ENCODE assay signal across 11 mouse cellular contexts in the genomic region with DNA sequence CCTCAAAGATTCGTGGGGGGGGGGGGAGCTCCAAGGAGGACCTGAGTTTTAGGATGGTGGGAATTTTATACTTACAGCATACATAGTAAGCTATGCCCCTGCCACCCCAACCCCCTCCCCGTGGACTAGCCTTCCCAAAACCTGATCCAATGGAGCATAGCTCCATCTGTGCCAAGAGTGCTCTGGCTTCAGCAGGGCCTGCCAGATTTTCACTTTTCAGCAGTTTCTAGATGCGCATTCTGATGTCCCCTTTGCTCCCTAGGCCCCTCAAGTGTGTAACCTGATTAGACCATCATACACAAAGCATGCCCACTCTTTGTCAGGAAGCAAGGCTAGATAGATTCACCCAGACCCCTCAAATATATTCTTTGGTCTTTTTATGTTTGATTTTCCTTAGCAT. TPM values are rescaled to one million over a fixed set of nuclear protein-coding genes. Genes with fewer than 3 reads are reported as not detected.
DNase-seq lines count a peak whose midpoint lies in the region; ATAC-seq and TF ChIP-seq lines count a peak whose summit lies in the region.
"Had no signal": no experiment of that assay in that cellular context is flagged by ENCODE, and none has a peak within 500 bp of the region (broad histone marks: within the 10 kb centered on the region; RNA-seq: fewer than 3 reads in every experiment).

No protein-coding gene starts in this region.

- peak; percentile 27 for DNase-seq in gastrocnemius, adult 2 months
- no peak for DNase-seq in gastrocnemius, postnatal 10 days
- peak; percentile 45 for DNase-seq in left cerebral cortex, postnatal 4 days
- DNase-seq in left cerebral cortex, adult 11 months (ENCODE audit: low spot score): no peak
- DNase-seq in adrenal gland, adult 8-10 months: no peak
- DNase-seq in right cerebral cortex, postnatal 4 days: no peak
- DNase-seq: lung, adult 2 months had no signal

- no peaks in the 10 kb centered on the region for H3K9me3 ChIP-seq in embryonic facial prominence, embryonic 15.5 days (replicated peaks)
- H3K9me3 ChIP-seq in limb, embryonic 13.5 days: no peaks in the 10 kb centered on the region
- H3K9me3 ChIP-seq: stomach, embryonic 15.5 days had no signal

- peak overlapping the region; percentile 86 for H3K27ac ChIP-seq in gastrocnemius, adult 2 months
- peak overlapping the region; percentile 78 for H3K27ac ChIP-seq in embryonic facial prominence, embryonic 15.5 days (replicated peaks)
- peak overlapping the region; percentile 61 for H3K27ac ChIP-seq in limb, embryonic 13.5 days
- H3K27ac ChIP-seq: stomach, embryonic 15.5 days had no signal

- 29% methylated on average over 3 of the region's 3 CpGs for WGBS in embryonic facial prominence, embryonic 15.5 days
- 43% methylated on average over 3 of the region's 3 CpGs for WGBS in limb, embryonic 13.5 days

- peaks cover 28% of the 10 kb centered on the region for H3K4me1 ChIP-seq in embryonic facial prominence, embryonic 15.5 days
- H3K4me1 ChIP-seq in limb, embryonic 13.5 days: peaks cover 26% of the 10 kb centered on the region

- H3K27me3 ChIP-seq in embryonic facial prominence, embryonic 15.5 days: peaks cover 27% of the 10 kb centered on the region
- peaks cover 35% of the 10 kb centered on the region for H3K27me3 ChIP-seq in limb, embryonic 13.5 days

- no peak for ATAC-seq in embryonic facial prominence, embryonic 15.5 days (ENCODE audit: insufficient number of reproducible peaks, low FRiP score, low TSS enrichment, low read depth)
- ATAC-seq in limb, embryonic 13.5 days (ENCODE audit: low FRiP score, low read depth): no peak; the same call in 1 of the 2 replicates
- ATAC-seq: CD4-positive, CD25-positive, alpha-beta regulatory T cell, adult 4 months had no signal

- TF ChIP-seq CTCF in gastrocnemius, adult 2 months (IDR thresholded peaks at IDR 0.05): no peak

- peak overlapping the region; percentile 55 for H3K4me3 ChIP-seq in gastrocnemius, adult 2 months
- H3K4me3 ChIP-seq in embryonic facial prominence, embryonic 15.5 days (replicated peaks): no peak overlapping the region
- no peak overlapping the region for H3K4me3 ChIP-seq in limb, embryonic 13.5 days
- H3K4me3 ChIP-seq: stomach, embryonic 15.5 days had no signal

- no peaks in the 10 kb centered on the region for H3K36me3 ChIP-seq in embryonic facial prominence, embryonic 15.5 days
- no peaks in the 10 kb centered on the region for H3K36me3 ChIP-seq in limb, embryonic 13.5 days
- H3K36me3 ChIP-seq: stomach, embryonic 15.5 days had no signal

- intact Hi-C loops in gastrocnemius, adult 2 months (cut with DNase I): loop anchor here (5.0 kb wide), 1 partner anchor 57 kb away; a partner anchor contains a TSS
- intact Hi-C loops in left cerebral cortex, postnatal 4 days (cut with DNase I): no loop called here

- no peak overlapping the region for H3K9ac ChIP-seq in embryonic facial prominence, embryonic 15.5 days
- 0 out of 2 replicates have a peak overlapping the region, but pooled peaks have one; percentile 3 for H3K9ac ChIP-seq in limb, embryonic 13.5 days
- H3K9ac ChIP-seq: stomach, embryonic 15.5 days had no signal

- peak overlapping the region; percentile 27 for H3K4me2 ChIP-seq in embryonic facial prominence, embryonic 15.5 days (replicated peaks)
- H3K4me2 ChIP-seq in limb, embryonic 13.5 days (replicated peaks): peak overlapping the region; percentile 51; the same call in 1 of the 2 replicates

RNA-seq across cellular contexts. Expression of a gene that starts 6.0 kb away (rescaled TPM):
- total RNA-seq in gastrocnemius, adult 2 months (2021): 1 to 10 TPM; 3.7 to 7.4 TPM
- total RNA-seq in gastrocnemius, postnatal 10 days (2021): 10 to 100 TPM; 14.8 to 16.2 TPM
- total RNA-seq in left cerebral cortex, postnatal 4 days (2021): 1 to 10 TPM; 1.5 to 2.0 TPM
- 2.8 and 3.0 TPM in 2 replicates for polyA plus RNA-seq in embryonic facial prominence, embryonic 15.5 days (2015; fragmentation: Nextera tagmentation; extraction: Ambion mirVana)
- polyA plus RNA-seq in limb, embryonic 13.5 days (2015; fragmentation: Nextera tagmentation; extraction: Ambion mirVana): 0.69 and 0.89 TPM in 2 replicates
- total RNA-seq in adrenal gland, adult 8-10 months (2022): 100 to 1,000 TPM; 293 to 561 (median 377) TPM

RNA-seq across cellular contexts. Expression of a gene that starts 56.5 kb away (rescaled TPM):
- total RNA-seq in gastrocnemius, adult 2 months (2021): 10 to 100 TPM; 53.0 to 57.0 TPM
- 10 to 100 TPM; 66.3 to 70.8 TPM for total RNA-seq in gastrocnemius, postnatal 10 days (2021)
- 10 to 100 TPM; 92.6 to 92.8 TPM for total RNA-seq in left cerebral cortex, postnatal 4 days (2021)
- 164 and 167 TPM in 2 replicates for polyA plus RNA-seq in embryonic facial prominence, embryonic 15.5 days (2015; fragmentation: Nextera tagmentation; extraction: Ambion mirVana)
- 178 and 181 TPM in 2 replicates for polyA plus RNA-seq in limb, embryonic 13.5 days (2015; fragmentation: Nextera tagmentation; extraction: Ambion mirVana)
- 10 to 100 TPM; 69.8 to 78.4 (median 73.4) TPM for total RNA-seq in adrenal gland, adult 8-10 months (2022)

RNA-seq across cellular contexts. Expression of a gene that starts 56.6 kb away (rescaled TPM):
- total RNA-seq in gastrocnemius, adult 2 months (2021): 10 to 100 TPM; 38.2 to 40.2 TPM
- total RNA-seq in gastrocnemius, postnatal 10 days (2021): 10 to 100 TPM; 41.6 to 47.5 TPM
- 10 to 100 TPM; 85.4 to 94.2 TPM for total RNA-seq in left cerebral cortex, postnatal 4 days (2021)
- 56.2 and 56.6 TPM in 2 replicates for polyA plus RNA-seq in embryonic facial prominence, embryonic 15.5 days (2015; fragmentation: Nextera tagmentation; extraction: Ambion mirVana)
- 62.7 and 65.3 TPM in 2 replicates for polyA plus RNA-seq in limb, embryonic 13.5 days (2015; fragmentation: Nextera tagmentation; extraction: Ambion mirVana)
- total RNA-seq in adrenal gland, adult 8-10 months (2022): 100 to 1,000 TPM in 2 of 4 experiments, 10 to 100 TPM in 2; 87.7 to 132 (median 106) TPM

Comparison
In these comparisons a context has a peak if more than half of its experiments do, and no peak if none do; other contexts are left out.
1. DNase-seq: peak in gastrocnemius, adult 2 months (single experiment) and left cerebral cortex, postnatal 4 days (single experiment); none in gastrocnemius, postnatal 10 days (single experiment), left cerebral cortex, adult 11 months (single experiment), adrenal gland, adult 8-10 months (single experiment) and right cerebral cortex, postnatal 4 days (single experiment).
2. RNA of a gene that starts 6.0 kb away (total RNA-seq): 293 to 561 TPM in adrenal gland, adult 8-10 months; 14.8 to 16.2 TPM in gastrocnemius, postnatal 10 days, 3.7 to 7.4 TPM in gastrocnemius, adult 2 months and 1.5 to 2.0 TPM in left cerebral cortex, postnatal 4 days; every median in the first group is over 10 times any median in the second.
3. Peak in every context shown above with its lines, with median percentiles within 50 percentile points of each other: H3K27ac ChIP-seq.